In genomic region chr2:165778927-165779326, GRCm38 (mm10) we compare ENCODE assay signal across 8 mouse cellular contexts.
DNase-seq lines count a peak whose midpoint lies in the region; ATAC-seq and TF ChIP-seq lines count a peak whose summit lies in the region.

No protein-coding gene starts in this region.

- ATAC-seq in forebrain, embryonic 11.5 days (replicated peaks; ENCODE audit: low FRiP score), result peak; percentile 69; the same call in 1 of the 2 replicates
- peak; percentile 55 for ATAC-seq in lung, embryonic 16.5 days (ENCODE audit: low read depth)

- H3K27me3 ChIP-seq in forebrain, embryonic 11.5 days (ENCODE audit: control insufficient read depth, insufficient read depth, low read length), result no peaks in the 10 kb centered on the region
- no peaks in the 10 kb centered on the region for H3K27me3 ChIP-seq in lung, embryonic 16.5 days (ENCODE audit: control insufficient read depth, insufficient read depth, low read depth, low read length)

- no peak overlapping the region for H3K4me2 ChIP-seq in forebrain, embryonic 11.5 days (ENCODE audit: low read depth, low read length, severe bottlenecking)
- no peak overlapping the region for H3K4me2 ChIP-seq in lung, embryonic 16.5 days (ENCODE audit: low read depth, low read length)

- no peaks in the 10 kb centered on the region for H3K9me3 ChIP-seq in ES-E14 (ENCODE audit: control insufficient read depth, insufficient read depth, low read depth, low read length)
- no peaks in the 10 kb centered on the region for H3K9me3 ChIP-seq in forebrain, embryonic 11.5 days (ENCODE audit: control insufficient read depth, low read length)
- H3K9me3 ChIP-seq in lung, embryonic 16.5 days (ENCODE audit: control insufficient read depth, low read length), result no peaks in the 10 kb centered on the region

- H3K36me3 ChIP-seq in ES-E14 (ENCODE audit: control insufficient read depth, insufficient read depth, low read length, poor library complexity, severe bottlenecking), result no peaks in the 10 kb centered on the region
- H3K36me3 ChIP-seq in forebrain, embryonic 11.5 days (ENCODE audit: control insufficient read depth, insufficient read depth, low read length), result no peaks in the 10 kb centered on the region
- H3K36me3 ChIP-seq in lung, embryonic 16.5 days (ENCODE audit: control insufficient read depth, insufficient read depth, low read length), result peaks cover 5% of the 10 kb centered on the region

- intact Hi-C loops in heart, postnatal 36 days (cut with DNase I), result loop anchor here (2.0 kb wide), 1 partner anchor 268 kb away; no protein-coding TSS in a partner anchor

- no peak overlapping the region for H3K9ac ChIP-seq in ES-E14 (ENCODE audit: insufficient read depth, low read depth, low read length, poor library complexity, severe bottlenecking)
- H3K9ac ChIP-seq in forebrain, embryonic 11.5 days (ENCODE audit: low read length), result no peak overlapping the region
- H3K9ac ChIP-seq in lung, embryonic 16.5 days (ENCODE audit: low read length), result no peak overlapping the region

- peaks cover 3 to 14% of the 10 kb centered on the region in 2 experiments; a peak in 3 of 4 replicates for H3K4me1 ChIP-seq in ES-E14 (ENCODE audit: control insufficient read depth in 2 of 2, insufficient read depth in 2 of 2, low read length in 2 of 2, poor library complexity in 1 of 2)
- no peaks in the 10 kb centered on the region for H3K4me1 ChIP-seq in forebrain, embryonic 11.5 days (replicated peaks; ENCODE audit: control insufficient read depth, insufficient read depth, low read length)
- no peaks in the 10 kb centered on the region for H3K4me1 ChIP-seq in lung, embryonic 16.5 days (replicated peaks; ENCODE audit: control insufficient read depth, insufficient read depth, low read length)

- no peak overlapping the region for H3K27ac ChIP-seq in ES-E14 (ENCODE audit: insufficient read depth, low read depth, low read length, poor library complexity, severe bottlenecking)
- no peak overlapping the region for H3K27ac ChIP-seq in forebrain, embryonic 11.5 days (ENCODE audit: low read depth, low read length)
- H3K27ac ChIP-seq in lung, embryonic 16.5 days (ENCODE audit: low read length), result no peak overlapping the region

- in situ Hi-C loops in ES-E14 (cut with MboI; ENCODE audit: low sequenced_read_pairs in 2 of 2, unreplicated experiment in 2 of 2), result no loop called here

- 26% methylated on average over 6 of the region's 6 CpGs for WGBS in forebrain, embryonic 11.5 days
- WGBS in lung, embryonic 16.5 days, result 22% methylated on average over 6 of the region's 6 CpGs

- peak; percentile 73 for DNase-seq in ES-E14 (ENCODE audit: low read depth, low spot score)
- DNase-seq in c-Kit-positive CD71-positive TER-119-negative erythroid progenitor cells, embryonic 14.5 days (ENCODE audit: low read depth), result peak; percentile 52
- DNase-seq in forebrain, embryonic 11.5 days (ENCODE audit: low spot score), result peak; percentile 86
- DNase-seq in heart, postnatal 36 days, result peak; percentile 72 to 75
- DNase-seq in layer of hippocampus, adult 11-12 months (ENCODE audit: low spot score), result peak; percentile 89
- peak; percentile 34 for DNase-seq in ovary, postnatal 10 days (ENCODE audit: low spot score)
- peak; percentile 87 for DNase-seq in thymus, postnatal 0 days (ENCODE audit: low spot score)

- H3K4me3 ChIP-seq in ES-E14 (ENCODE audit: insufficient read depth in 1 of 2, low read depth in 1 of 2, low read length in 2 of 2, poor library complexity in 1 of 2, severe bottlenecking in 1 of 2), result no peak overlapping the region
- H3K4me3 ChIP-seq in forebrain, embryonic 11.5 days (ENCODE audit: low read depth, low read length), result no peak overlapping the region
- no peak overlapping the region for H3K4me3 ChIP-seq in lung, embryonic 16.5 days (ENCODE audit: low read length)

TF ChIP-seq in ES-E14, 5 proteins besides CTCF, POLR2A, EP300 and RAD21:
- no peak for TF ChIP-seq CHD2 (IDR thresholded peaks at IDR 0.05; ENCODE audit: low read depth, low read length)
- peak; percentile 82 for TF ChIP-seq ZC3H11A (IDR thresholded peaks at IDR 0.05; ENCODE audit: borderline replicate concordance, low read depth, low read length)
TF ChIP-seq in ES-E14: peak in this region for 1.

Comparison
In these comparisons a context has a peak if more than half of its experiments do, and no peak if none do; other contexts are left out.
1. DNase-seq: peak in every context shown above with its lines; median percentile 89 in layer of hippocampus, adult 11-12 months; 87 in thymus, postnatal 0 days; 86 in forebrain, embryonic 11.5 days; 74 in heart, postnatal 36 days; 73 in ES-E14; 52 in c-Kit-positive CD71-positive TER-119-negative erythroid progenitor cells, embryonic 14.5 days; 34 in ovary, postnatal 10 days.